Mouse (Mus musculus): Measurements from ENCODE around the gene Tle2.

DNA sequence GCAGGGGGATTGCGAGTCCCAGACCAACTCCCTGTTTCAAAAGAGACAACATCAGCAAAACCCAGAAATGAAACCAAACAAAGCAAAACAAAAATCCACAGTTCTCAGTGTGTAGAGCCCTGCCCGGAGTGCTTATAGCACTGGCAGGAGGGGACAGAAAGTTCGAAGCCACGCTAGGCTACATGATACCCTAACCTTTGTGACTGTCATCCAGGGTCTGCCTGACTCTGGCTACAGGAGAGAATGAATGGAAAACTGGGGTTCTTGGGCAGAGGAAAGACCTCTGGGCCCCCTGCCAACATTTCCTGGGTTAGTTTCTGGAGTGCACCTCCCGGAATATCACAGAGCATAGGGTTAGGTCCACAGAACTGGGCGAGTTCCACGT, 53.5 kb downstream of the Tle2 start:
- TF ChIP-seq CTCF (IDR thresholded peaks at IDR 0.05; ENCODE audit: extremely low read depth, insufficient read depth, low read length), result no peak
- no peak for TF ChIP-seq POLR2A (IDR thresholded peaks at IDR 0.05; ENCODE audit: extremely low read depth, insufficient read depth, low read length)

All from cortical plate, adult 2 months (tissue).